Mouse (Mus musculus) cerebellum, adult 9-11 months (tissue): ENCODE data around the gene Prps1.
"Not testable (repeated sequence)": the region's sequence is repeated elsewhere in the genome, so short reads cannot be mapped to it uniquely, and the experiment has no call there.

Source experiments
- DNase-seq: peaks from one replicate; pipeline ENCODE4 v3.0.0; 2022

Gene Prps1

DNA sequence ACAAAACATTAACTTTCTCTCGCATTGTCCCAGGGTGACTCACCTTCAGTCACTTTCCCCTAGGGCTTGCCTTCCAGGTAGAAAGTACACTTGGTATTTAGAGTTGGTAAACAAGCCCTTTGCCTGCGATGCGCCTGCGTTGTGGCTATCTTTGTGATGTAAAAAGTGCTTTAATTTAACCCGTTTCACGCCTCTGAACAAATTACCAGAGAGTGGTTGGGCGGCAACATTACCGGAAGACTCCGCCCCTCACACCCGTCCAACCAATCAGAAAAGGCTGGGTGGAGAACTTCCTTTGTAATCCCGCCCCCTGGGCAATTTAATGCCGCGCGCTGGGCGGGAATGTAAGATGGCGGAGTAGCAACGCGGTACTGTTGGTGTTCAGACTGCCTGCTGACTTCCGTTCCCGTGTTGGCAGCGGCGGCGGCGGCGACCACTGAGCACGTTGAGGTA lies at the start of gene Prps1:
Gene Prps1 (plus strand): TSS at position 335 of the 453 bp plus-strand sequence.
- DNase-seq = peak; percentile 84

- no peak for DNase-seq
These were observed 48.8 kb upstream of the Prps1 start for GRCm38 (mm10) chrX:140407593-140407992.

GRCm38 (mm10) chrX:140418467-140418866 lies 37.9 kb upstream of the Prps1 start:
- no peak for DNase-seq

DNA sequence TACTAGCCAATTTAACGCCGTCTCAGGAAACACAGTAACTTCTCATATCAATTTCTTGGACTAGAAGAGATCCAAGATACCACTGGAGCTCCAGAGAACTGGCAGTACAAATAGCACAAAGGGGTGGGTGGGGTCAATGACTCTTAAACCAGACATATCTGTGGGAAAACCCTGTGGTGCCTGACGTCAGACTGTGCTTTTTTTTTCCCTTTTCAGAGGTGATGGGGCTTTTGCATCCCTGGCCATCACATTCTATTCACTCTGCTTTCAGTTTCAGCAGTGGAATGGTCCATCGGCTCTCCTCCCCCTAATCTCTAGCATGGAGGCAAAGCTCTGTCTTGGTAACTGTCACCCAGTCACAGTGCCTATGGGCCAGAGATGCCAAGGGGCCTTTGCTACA lies 29.3 kb upstream of the Prps1 start:
- no peak for DNase-seq

- DNase-seq = peak; percentile 3
These were observed 28.2 kb upstream of the Prps1 start for GRCm38 (mm10) chrX:140428252-140428651.

DNA sequence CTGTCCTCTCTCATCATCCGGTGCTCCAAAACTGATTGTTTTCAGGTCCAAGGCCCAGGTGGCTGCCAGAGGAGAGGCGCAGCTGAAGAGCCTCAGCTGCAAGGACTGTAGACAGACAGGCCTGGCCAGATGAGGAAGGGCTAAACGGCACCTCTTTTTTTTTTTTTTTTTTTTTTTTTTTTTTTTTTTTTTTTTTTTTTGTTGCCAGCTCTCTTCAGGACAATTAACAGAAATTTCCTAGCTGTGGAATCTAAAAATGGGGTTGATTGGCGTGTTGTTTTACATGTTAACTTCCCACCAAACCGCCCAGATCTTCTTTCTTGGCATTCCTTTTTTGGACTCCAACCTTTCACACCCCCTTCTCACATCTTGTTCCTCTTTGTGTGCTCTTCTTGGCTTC lies 26.4 kb upstream of the Prps1 start:
- DNase-seq = no peak

DNA sequence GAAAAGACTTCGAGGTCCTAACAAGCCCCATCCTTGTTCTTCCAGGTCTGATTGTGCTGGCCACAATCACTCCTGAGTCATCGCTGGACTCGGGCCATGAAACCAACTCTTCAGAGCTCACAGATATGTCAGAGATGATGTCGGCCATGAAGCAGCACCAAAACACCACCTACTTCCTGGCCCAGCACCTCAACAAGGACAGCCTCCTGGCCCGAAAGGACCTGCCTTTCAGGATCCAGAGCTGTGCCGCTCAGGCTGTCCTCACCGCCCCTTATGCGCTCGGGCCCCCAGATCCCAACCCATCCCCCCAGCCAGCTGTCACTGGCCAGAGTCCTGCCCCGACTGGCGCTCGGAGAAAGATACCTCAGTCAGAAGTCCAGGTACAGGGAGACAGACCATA lies 25.9 kb upstream of the Prps1 start:
- peak; percentile 58 for DNase-seq

GRCm38 (mm10) chrX:140431981-140432380 lies 24.4 kb upstream of the Prps1 start:
- no peak for DNase-seq

DNA sequence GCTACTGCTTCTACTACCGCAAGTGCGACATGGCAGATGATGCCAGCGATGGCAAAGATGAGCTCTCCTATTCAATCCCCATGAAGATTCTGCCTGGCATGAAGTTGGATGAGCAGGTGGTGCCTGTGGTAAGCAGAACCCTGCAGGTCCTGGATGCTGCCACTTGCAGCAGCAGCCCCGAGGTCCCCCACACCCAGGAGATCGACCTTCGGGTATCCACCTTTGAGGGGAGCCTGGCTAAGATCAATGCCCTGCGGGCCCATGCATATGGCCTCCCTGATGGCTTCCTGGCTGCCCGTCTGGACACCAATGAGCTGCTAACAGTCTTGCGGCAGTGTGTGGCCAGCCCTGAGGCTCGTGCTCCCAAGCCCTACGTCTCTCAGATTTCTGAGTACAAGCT lies 23.6 kb upstream of the Prps1 start:
- DNase-seq = peak; percentile 20

GRCm38 (mm10) chrX:140437906-140438305 lies 18.5 kb upstream of the Prps1 start:
- DNase-seq = no peak

DNA sequence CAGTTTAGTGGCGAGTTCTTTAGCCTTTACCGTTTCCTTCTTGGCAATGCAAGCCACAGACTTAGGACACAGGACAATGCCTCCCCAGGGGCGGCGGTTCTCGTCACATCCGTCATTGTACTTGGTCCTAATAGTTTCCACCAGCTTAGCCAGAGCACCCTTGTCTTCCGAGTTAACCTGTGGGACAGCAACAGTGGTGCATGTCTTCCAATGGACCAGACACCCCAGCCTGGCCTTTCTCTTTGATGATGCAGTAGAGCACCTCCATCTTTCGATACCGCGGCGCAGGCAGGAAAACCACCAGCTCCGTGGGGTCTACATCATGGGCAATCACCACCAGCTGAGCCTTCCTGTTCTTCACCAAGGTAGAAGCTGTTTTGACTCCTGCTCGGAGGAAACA lies 10.9 kb upstream of the Prps1 start:
- no peak for DNase-seq

DNA sequence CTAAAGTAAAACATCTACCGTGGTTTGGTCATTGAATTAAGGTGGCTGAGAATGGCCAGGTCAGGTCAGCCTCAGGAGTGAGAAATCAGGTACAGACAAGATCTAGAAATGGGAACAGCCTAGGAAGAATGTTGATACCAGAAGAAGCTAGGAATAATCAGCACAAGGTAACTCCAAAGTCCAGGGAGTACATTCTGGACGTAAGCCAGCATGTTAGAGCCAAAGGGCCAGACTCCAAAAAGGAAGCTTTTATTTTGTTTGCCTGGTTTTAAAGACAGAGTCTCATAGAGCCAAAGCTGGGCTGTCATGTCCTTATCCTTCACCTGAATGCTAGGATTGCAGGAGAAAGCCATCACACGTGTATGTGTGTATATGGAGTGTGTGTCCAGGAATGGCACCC lies 6.3 kb upstream of the Prps1 start:
- no peak for DNase-seq

GRCm38 (mm10) chrX:140456751-140457491 lies 508 bp downstream of the Prps1 start:
- no peak for DNase-seq

DNA sequence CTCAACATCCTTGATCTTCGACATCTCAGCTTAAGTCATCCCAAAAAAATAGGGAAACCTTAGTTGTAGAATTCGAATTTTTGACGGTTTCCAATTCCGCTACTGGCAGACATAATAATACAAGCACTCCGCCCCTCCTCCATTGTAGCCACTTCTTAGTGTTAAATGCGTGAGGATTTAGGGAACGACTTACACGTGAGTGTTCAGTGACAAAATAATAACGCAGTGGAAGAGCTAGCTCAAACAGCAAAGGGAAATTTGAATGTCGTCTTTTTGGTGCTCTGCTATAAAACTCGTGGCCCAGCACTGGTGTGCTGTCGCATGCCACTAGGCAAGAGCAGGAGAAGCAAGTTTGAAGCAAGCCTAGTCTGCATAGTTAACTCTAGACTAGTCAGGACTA lies 1.1 kb downstream of the Prps1 start:
- no peak for DNase-seq

- DNase-seq = no peak
These were observed 21.8 kb downstream of the Prps1 start for GRCm38 (mm10) chrX:140478231-140478630.

DNA sequence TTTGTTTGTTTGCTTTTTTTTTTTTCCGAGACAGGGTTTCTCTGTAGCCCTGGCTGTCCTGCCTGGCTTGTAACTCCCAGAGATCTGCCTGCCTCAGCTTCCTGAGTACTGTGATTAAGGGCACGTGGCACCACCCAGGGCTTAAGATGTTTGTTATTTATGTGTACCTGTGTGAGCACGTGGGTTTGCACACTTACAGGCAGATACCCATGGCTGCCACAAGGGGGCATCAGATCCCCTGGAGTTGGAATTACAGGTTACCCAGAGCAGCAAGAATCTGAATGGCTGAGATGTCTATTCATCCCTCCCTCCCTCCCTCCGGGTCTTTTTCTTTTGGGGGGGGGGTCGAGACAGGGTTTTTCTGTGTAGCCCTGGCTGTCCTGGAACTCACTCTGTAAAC lies 22.8 kb downstream of the Prps1 start:
- DNase-seq = peak; percentile 7

- no peak for DNase-seq
These were observed 32.8 kb downstream of the Prps1 start for GRCm38 (mm10) chrX:140489174-140489573.

DNA sequence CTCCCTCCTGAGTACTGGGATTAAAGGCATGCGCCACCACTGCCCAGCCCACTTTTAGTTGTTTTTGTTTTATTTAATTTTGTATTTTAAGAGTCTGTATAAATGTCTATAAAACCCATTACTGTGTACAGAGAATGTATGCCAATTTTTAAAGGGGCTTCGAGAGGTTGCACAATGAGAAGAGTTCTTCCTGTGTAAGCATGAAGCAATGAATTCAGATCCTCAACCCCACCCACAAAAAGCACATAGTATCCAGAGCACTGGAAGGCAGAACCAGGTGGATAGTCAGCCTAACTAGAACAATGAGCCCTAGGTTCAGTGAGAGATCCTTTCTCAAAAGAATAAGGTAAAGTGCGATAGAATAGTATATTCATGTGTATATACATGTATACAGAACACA lies 33.8 kb downstream of the Prps1 start:
- no peak for DNase-seq

- peak; percentile 27 for DNase-seq
These were observed 35.6 kb downstream of the Prps1 start for GRCm38 (mm10) chrX:140491884-140492571.

- DNase-seq = no peak
These were observed 37.2 kb downstream of the Prps1 start for GRCm38 (mm10) chrX:140493527-140494029.

DNA sequence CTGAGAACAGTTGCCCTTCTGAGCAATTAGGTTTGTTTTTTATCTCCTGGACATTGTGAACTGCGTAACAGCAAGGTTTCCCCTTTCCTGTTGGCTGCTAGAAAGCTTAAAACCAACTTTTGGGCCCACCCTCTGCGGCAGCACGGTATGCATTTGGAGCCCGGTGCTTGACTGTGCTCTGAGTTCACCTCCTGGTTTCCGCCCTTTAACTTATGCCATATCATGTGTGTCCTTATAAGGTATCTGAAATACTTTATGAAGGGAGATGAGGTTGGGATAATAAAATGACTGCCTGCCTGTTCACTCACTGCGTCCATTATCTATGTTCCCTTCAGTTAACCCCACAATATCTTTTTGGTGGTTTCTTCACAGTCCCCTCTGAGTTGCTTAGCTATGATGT lies 37.8 kb downstream of the Prps1 start:
- DNase-seq = no peak

GRCm38 (mm10) chrX:140498431-140498830 lies 42.0 kb downstream of the Prps1 start:
- DNase-seq = not testable (repeated sequence)

- DNase-seq = no peak
These were observed 43.9 kb downstream of the Prps1 start for GRCm38 (mm10) chrX:140500306-140500705.
